Mouse (Mus musculus): ENCODE results near the gene Plxnb3.

Plxnb3 gene

DNA sequence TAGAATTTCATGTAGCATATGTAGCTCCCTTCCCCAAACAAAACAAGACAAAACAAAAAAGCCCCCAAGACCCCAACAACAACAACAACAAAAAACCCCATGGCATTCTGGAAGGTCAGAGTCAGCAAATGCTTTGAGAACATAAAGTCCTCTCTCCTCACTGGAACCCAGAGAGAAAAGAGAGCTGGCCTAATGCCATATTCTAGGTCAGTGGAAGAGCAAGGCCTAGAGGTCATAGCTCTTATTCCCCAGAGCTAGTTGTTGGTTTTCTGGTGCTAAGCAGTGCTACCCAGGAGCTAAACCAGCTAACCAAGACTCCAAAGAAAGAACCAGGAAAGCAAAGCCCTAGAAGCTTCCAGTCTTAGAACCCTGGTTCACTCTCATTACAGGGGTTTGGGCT, 28.8 kb downstream of the Plxnb3 start:
- DNase-seq (ENCODE audit: low spot score) = no peak

DNA sequence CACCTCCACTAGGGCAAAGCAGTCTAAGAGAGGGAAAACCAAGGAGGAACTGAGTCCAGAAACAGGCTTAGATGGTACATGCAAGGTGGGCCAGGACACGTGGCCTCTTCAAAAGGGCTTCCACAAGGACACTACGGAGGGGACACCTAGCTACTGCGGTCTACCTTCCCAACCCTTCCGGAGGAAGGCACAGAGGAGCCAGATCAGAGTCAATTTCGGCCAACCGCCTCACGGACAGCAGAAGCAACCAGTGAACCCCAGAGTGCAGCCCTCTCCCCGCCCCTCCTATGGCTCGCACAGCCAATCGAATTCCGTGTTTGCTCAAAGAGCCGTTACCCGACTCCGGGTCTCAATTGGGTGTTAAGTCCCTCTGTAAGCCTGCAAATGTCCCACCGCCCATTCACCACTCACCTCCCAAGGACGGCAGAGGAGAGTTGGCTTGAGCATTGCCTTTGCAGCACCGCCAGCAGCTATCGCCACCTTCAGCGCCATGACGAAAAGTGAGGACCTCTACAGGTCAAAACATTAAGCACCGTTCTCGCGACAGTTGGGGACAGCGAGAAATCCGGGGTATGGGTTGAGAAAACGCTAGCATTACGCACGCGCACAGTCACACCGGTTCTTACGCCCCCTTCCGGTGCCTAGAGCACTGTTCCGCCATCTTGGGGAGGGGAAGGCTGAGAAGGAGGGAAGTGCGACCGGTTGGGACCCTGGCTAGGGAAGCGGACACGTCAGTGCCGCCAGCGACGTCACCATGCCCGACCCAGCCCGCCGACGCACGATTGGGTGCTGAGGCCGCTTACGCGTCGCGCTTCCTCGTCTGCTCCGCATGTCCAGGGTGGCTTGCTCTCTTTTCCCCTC, 29.7 kb downstream of the Plxnb3 start, which contains the start of the genes Idh3g and Ssr4:
Idh3g (minus strand) TSS at position 534 of the 861 bp plus-strand sequence.
Ssr4 (plus strand) TSS at position 665 of the 861 bp plus-strand sequence.
- peak; percentile 78 for DNase-seq (ENCODE audit: low spot score)

DNA sequence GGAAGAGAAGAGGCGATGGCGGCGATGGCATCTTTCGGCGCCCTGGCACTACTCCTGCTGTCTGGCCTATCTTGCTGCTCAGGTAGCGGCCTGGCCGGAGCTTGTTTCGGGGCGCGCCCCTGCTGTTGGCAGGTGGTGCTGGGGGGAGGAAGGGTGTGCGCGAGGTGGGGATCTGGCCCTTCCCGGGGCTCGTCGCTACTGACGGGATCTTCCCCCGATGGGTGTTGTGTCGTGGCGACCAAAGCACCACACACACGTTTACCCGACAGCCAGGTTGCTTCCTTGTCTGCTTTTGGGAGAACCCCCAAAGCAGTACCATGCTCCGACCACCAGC, 30.3 kb downstream of the Plxnb3 start:
- no peak for DNase-seq (ENCODE audit: low spot score)

DNA sequence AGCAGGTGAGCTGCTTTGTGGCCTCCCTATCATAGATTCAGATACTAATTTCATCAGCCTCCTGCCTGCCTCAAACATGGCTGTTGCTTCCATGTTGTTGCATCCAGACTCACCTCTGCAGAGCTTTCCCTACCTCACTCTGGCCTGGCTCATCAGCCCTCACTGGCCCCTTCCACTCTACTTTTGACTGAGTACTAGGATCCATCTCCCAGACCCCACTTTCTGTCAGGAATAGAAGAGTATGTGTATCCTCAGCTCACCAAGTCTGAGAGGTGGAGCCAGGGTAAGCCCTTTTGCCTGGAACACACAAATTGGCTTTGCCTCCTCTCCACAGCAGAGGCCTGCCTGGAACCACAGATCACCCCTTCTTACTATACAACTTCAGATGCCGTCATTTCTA, 31.6 kb downstream of the Plxnb3 start:
- no peak for DNase-seq (ENCODE audit: low spot score)

DNA sequence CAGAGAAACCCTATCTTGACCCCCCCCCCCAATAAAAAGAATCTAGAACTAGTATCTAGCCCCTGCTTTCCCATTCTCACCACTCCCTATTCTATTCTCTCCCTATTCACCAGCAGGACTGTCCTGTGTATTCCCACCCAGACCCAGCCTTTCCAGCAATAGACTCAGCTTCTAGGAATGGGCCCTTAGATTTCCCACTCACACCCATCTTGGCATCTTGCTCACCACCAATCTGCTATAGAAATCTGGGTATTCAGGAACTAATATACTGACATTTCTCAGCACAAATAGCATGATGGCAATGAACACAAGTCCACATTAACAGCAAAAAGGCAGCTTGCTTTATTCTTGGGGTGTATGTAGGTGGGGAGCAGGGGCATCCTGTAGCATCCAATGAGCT, 36.1 kb downstream of the Plxnb3 start:
- no peak for DNase-seq (ENCODE audit: low spot score)

DNA sequence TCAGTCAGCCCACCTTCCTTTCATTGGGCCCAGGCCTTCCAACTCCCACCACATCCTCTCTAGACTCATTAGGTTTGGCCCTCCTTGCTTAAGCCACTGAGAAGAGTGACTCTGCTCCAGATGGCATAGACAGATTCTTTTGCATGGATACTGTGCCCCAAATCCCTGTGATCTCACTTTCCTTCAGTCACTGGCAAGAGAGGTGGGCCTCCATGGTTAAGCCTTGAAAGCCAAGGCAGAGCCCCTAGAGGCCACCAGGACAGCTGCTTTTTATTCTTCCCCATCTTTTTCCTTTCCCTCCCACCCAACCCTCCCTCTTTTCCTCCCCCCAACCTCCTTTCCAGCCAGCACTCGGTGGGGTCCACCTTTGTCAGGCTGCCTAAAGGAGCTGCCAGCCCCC, 36.6 kb downstream of the Plxnb3 start:
- no peak for DNase-seq (ENCODE audit: low spot score)

DNA sequence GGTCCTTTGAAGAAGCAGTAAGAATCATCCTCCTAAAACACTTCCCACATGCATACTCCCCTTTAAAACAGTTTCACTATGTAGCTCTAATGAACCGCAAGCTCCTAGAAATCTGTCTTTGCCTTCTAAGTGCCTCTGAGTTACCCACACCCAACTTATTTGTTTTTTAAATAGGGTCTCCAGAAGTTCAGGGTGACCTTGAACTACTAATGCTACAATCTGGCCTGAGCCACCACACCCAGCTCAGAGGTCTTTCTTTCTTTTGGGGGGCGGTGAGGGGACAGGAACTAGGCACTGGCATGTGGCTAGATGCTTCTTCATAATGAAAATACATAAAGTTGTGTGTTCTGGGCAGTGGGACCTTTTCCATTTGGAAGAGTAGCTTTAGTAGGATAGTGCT, 40.6 kb downstream of the Plxnb3 start:
- no peak for DNase-seq (ENCODE audit: low spot score)

DNA sequence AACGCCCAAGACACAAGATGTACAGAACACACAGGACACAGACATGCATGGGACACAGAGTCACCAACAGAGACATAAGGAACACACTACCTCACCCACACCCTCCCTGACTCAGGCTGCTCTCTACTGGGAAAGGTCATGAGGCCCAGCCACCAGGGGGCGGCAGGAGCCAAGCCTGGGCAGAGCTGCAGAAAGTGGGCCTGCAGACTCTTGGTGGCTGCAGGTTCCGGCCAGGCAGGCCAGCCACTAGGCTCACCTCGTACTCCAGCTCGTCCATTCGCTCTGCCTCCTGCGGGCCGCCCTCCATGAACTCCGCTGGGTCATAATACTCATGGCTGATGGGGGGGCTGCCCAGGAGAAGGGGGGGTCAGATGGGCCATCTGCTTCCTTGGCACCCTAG, 41.6 kb downstream of the Plxnb3 start:
- DNase-seq (ENCODE audit: low spot score) = peak; percentile 35

DNA sequence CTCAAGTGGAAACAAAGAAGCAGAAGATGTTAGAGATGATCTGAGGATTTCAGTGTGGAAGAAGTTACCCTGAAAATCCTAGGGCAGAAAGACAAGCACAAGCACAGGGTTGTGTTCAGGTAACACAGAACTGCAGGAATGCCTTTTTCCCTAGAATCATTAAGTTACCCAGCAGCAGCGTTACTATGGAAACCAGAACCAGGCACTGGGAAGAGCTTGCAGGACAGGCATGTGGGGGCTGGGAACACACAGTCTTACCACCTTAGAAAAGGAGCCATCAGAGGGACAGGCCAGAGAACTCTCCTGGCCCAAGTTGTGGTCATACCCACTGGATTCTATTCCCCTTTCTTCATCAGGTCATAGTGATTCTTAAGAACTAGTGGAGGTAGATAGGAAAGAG, 48.9 kb downstream of the Plxnb3 start:
- no peak for DNase-seq (ENCODE audit: low spot score)

DNA sequence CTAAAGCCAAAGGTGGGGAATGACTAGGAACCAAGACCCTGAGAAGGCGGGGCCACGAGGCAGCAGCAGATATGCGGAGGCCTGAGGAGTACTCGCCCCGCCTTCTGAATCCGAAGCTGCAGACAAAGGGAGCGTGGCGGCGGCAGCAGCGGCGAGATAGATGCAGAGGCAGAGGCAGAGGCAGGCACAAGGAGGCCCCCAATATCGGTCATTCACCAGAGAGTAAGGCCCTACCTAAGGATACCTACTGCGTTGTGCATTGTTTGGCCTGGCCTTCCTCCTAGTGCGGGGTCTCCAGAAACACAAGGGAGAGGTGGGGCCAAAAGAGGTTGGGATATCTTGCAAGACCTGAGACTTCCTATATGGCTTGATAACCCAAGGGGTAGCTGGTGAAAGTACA, 58.2 kb downstream of the Plxnb3 start:
- DNase-seq (ENCODE audit: low spot score) = no peak

DNA sequence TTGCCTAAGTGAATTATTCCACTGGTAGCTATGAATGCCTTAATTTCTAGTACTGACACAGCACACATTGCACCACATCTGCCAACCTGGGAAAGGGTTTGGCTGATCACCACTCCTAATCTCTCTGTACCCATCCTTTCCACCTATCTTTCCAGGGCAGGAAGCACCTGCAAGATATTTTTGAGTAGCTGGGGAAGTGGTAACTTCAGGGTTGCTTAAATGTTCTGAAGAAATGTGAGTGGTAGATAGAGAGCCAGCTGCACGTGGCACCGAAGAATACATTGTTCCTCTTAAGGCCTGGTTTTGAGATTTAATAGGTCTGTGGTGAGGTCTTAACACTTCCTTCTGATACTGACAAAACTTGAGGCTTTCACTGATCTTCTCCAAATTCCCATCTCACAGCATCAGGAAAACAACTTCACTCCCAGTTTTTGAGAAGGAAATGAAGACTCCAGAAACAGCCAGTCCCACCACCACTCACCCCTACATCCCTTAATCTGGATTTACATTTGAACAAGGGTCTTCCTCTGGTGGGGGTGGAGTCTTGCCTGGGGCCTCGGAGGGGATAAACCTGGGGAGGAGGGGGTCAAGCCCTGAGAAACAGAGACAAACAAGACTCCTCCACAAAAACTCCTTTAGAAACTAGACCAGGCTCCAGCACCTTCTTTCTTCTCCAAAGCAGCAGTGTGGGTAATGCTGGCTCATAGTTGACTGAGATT, 59.9 kb downstream of the Plxnb3 start:
- DNase-seq (ENCODE audit: low spot score) = no peak
